Comparison of ENCODE assay signal across 25 mouse cellular contexts in genomic region chr13:118642585-118642984, GRCm38 (mm10). TPM values are rescaled to one million over a fixed set of nuclear protein-coding genes. Genes with fewer than 3 reads are reported as not detected.
A peak's percentile ranks its signal among the peaks of the same experiment; 100 is the strongest.
DNase-seq lines count a peak whose midpoint lies in the region; ATAC-seq and TF ChIP-seq lines count a peak whose summit lies in the region.
"Had no signal": no experiment of that assay in that cellular context is flagged by ENCODE, and none has a peak within 500 bp of the region (broad histone marks: within the 10 kb centered on the region; RNA-seq: fewer than 3 reads in every experiment).

No protein-coding gene starts in this region.

- no peaks in the 10 kb centered on the region for H3K9me3 ChIP-seq in heart, embryonic 12.5 days (replicated peaks)
- no peaks in the 10 kb centered on the region for H3K9me3 ChIP-seq in heart, embryonic 11.5 days (replicated peaks; ENCODE audit: control insufficient read depth, low read length)
- H3K9me3 ChIP-seq in kidney, embryonic 16.5 days (ENCODE audit: low read length): no peaks in the 10 kb centered on the region
- H3K9me3 ChIP-seq: embryonic facial prominence, embryonic 10.5 days; embryonic facial prominence, embryonic 12.5 days; forebrain, embryonic 13.5 days; G1E had no signal

- no peak overlapping the region for H3K9ac ChIP-seq in heart, embryonic 12.5 days
- H3K9ac ChIP-seq in heart, adult 2 months (ENCODE audit: low read depth, low read length): no peak overlapping the region
- no peak overlapping the region for H3K9ac ChIP-seq in heart, embryonic 11.5 days (ENCODE audit: low read depth, low read length)
- no peak overlapping the region for H3K9ac ChIP-seq in kidney, embryonic 16.5 days (replicated peaks; ENCODE audit: low read length)
- H3K9ac ChIP-seq: embryonic facial prominence, embryonic 12.5 days; forebrain, embryonic 13.5 days had no signal

- no peaks in the 10 kb centered on the region for H3K79me2 ChIP-seq in heart, adult 2 months (replicated peaks; ENCODE audit: control insufficient read depth, insufficient read depth, low read length)

- intact Hi-C loops in heart, adult 2 months (cut with DNase I): no loop called here
- intact Hi-C loops in heart, postnatal 14 days (cut with DNase I): no loop called here

- H3K4me3 ChIP-seq in heart, embryonic 12.5 days: no peak overlapping the region
- no peak overlapping the region for H3K4me3 ChIP-seq in heart, adult 2 months
- H3K4me3 ChIP-seq in heart, embryonic 11.5 days (ENCODE audit: low read depth, low read length): no peak overlapping the region
- no peak overlapping the region for H3K4me3 ChIP-seq in kidney, embryonic 16.5 days (ENCODE audit: low read length)
- H3K4me3 ChIP-seq: embryonic facial prominence, embryonic 10.5 days; embryonic facial prominence, embryonic 12.5 days; forebrain, embryonic 13.5 days had no signal

- no peak for TF ChIP-seq POLR2A in heart, adult 2 months (IDR thresholded peaks at IDR 0.05; ENCODE audit: insufficient read depth, low read depth, low read length)

- H3K4me1 ChIP-seq in heart, embryonic 12.5 days (replicated peaks): no peaks in the 10 kb centered on the region
- no peaks in the 10 kb centered on the region for H3K4me1 ChIP-seq in heart, adult 2 months (ENCODE audit: control insufficient read depth, insufficient read depth, low read length)
- no peaks in the 10 kb centered on the region for H3K4me1 ChIP-seq in heart, embryonic 11.5 days (ENCODE audit: control insufficient read depth, insufficient read depth, low read length)
- H3K4me1 ChIP-seq in kidney, embryonic 16.5 days (ENCODE audit: insufficient read depth, low read length): no peaks in the 10 kb centered on the region
- H3K4me1 ChIP-seq: embryonic facial prominence, embryonic 10.5 days; embryonic facial prominence, embryonic 12.5 days; forebrain, embryonic 13.5 days had no signal

- H3K27ac ChIP-seq in heart, embryonic 12.5 days (ENCODE audit: poor library complexity, severe bottlenecking): no peak overlapping the region
- no peak overlapping the region for H3K27ac ChIP-seq in heart, adult 2 months
- no peak overlapping the region for H3K27ac ChIP-seq in heart, embryonic 11.5 days (ENCODE audit: low read depth, low read length)
- no peak overlapping the region for H3K27ac ChIP-seq in kidney, embryonic 16.5 days (ENCODE audit: low read length)
- H3K27ac ChIP-seq: embryonic facial prominence, embryonic 10.5 days; embryonic facial prominence, embryonic 12.5 days; forebrain, embryonic 13.5 days had no signal

- no peak overlapping the region for H3K4me2 ChIP-seq in heart, embryonic 12.5 days
- H3K4me2 ChIP-seq in heart, embryonic 11.5 days: no peak overlapping the region
- H3K4me2 ChIP-seq in kidney, embryonic 16.5 days (replicated peaks; ENCODE audit: low read depth, low read length): no peak overlapping the region
- H3K4me2 ChIP-seq: embryonic facial prominence, embryonic 12.5 days; forebrain, embryonic 13.5 days had no signal

- no peaks in the 10 kb centered on the region for H3K27me3 ChIP-seq in heart, embryonic 12.5 days (replicated peaks)
- no peaks in the 10 kb centered on the region for H3K27me3 ChIP-seq in heart, adult 2 months (ENCODE audit: control insufficient read depth, insufficient read depth, low read length)
- H3K27me3 ChIP-seq in heart, embryonic 11.5 days (ENCODE audit: control insufficient read depth, insufficient read depth, low read length): no peaks in the 10 kb centered on the region
- H3K27me3 ChIP-seq in kidney, embryonic 16.5 days (ENCODE audit: insufficient read depth, low read length): no peaks in the 10 kb centered on the region
- H3K27me3 ChIP-seq: CH12.LX; embryonic facial prominence, embryonic 12.5 days; forebrain, embryonic 13.5 days; Patski had no signal

- no peak for TF ChIP-seq CTCF in heart, adult 2 months (IDR thresholded peaks at IDR 0.05)

- no peak for ATAC-seq in heart, embryonic 12.5 days (ENCODE audit: insufficient number of reproducible peaks, low FRiP score)
- ATAC-seq in heart, embryonic 11.5 days (replicated peaks; ENCODE audit: insufficient number of reproducible peaks, low FRiP score, low TSS enrichment): no peak
- peak; percentile 51; the same call in 1 of the 2 replicates for ATAC-seq in kidney, embryonic 16.5 days (ENCODE audit: low FRiP score, low TSS enrichment)
- ATAC-seq: activated CD4-positive, CD25-positive, alpha-beta regulatory T cell, adult 4 months; CD4-positive, CD25-positive, alpha-beta regulatory T cell, adult 4 months; forebrain, embryonic 13.5 days; Patski had no signal

- TF ChIP-seq EP300 in heart, adult 2 months (IDR thresholded peaks at IDR 0.05; ENCODE audit: insufficient read depth, low read depth, low read length): no peak

- H3K36me3 ChIP-seq in heart, embryonic 12.5 days: no peaks in the 10 kb centered on the region
- H3K36me3 ChIP-seq in heart, adult 2 months (ENCODE audit: control insufficient read depth, insufficient read depth, low read length): no peaks in the 10 kb centered on the region
- no peaks in the 10 kb centered on the region for H3K36me3 ChIP-seq in heart, embryonic 11.5 days (ENCODE audit: control insufficient read depth, insufficient read depth, low read length)
- no peaks in the 10 kb centered on the region for H3K36me3 ChIP-seq in kidney, embryonic 16.5 days (ENCODE audit: insufficient read depth, low read length)
- H3K36me3 ChIP-seq: embryonic facial prominence, embryonic 10.5 days; embryonic facial prominence, embryonic 12.5 days; G1E had no signal

- peak; percentile 89 for DNase-seq in heart, adult 11 months
- peak; percentile 13 for DNase-seq in heart, adult 8-10 months (ENCODE audit: low spot score)
- no peak for DNase-seq in heart, adult 2 months
- DNase-seq in heart, postnatal 14 days: peak; percentile 3
- no peak for DNase-seq in kidney, postnatal 10 days
- DNase-seq: adrenal gland, adult 8-10 months; adrenal gland, postnatal 14 days; adrenal gland, postnatal 36 days; B cell, adult 2 months; cerebellum, adult 11-12 months; cerebellum, adult 2 months; cerebellum, adult 9-10 months; cerebellum, postnatal 10 days; cerebellum, postnatal 25 days had no signal

- 80% methylated on average over 3 of the region's 3 CpGs for WGBS in heart, embryonic 12.5 days
- 72% methylated on average over 3 of the region's 3 CpGs for WGBS in heart, adult 2 months
- WGBS in heart, embryonic 11.5 days (ENCODE audit: insufficient replicate concordance): 89% methylated on average over 3 of the region's 3 CpGs
- 62% methylated on average over 3 of the region's 3 CpGs for WGBS in kidney, embryonic 16.5 days

RNA-seq across cellular contexts. Expression of gene Fgf10, which starts 27.0 kb away (rescaled TPM):
- polyA plus RNA-seq in heart, embryonic 12.5 days (2016; fragmentation: Nextera tagmentation; extraction: Ambion mirVana): 0.38 and 0.64 TPM in 2 replicates
- 1 to 10 TPM in 1 of 4 experiments, under 1 TPM in 3; 0.33 to 1.4 (median 0.45) TPM for total RNA-seq in heart, adult 8-10 months (2022)
- total RNA-seq in heart, adult 2 months (2021): under 1 TPM; 0.44 to 0.57 TPM
- polyA plus RNA-seq in heart, adult 2 months (2012; rRNA removed): 0.18 and 0.26 TPM in 2 replicates
- under 1 TPM; 0.37 to 0.60 TPM for total RNA-seq in heart, postnatal 14 days (2021)
- polyA plus RNA-seq in heart, embryonic 11.5 days (2014; fragmentation: Nextera tagmentation; extraction: Ambion mirVana): 1.1 TPM in 2 replicates
- 4.3 and 5.4 TPM in 2 replicates for polyA plus RNA-seq in kidney, embryonic 16.5 days (2015; fragmentation: Nextera tagmentation; extraction: Ambion mirVana)
- total RNA-seq: CH12.LX had no signal
- polyA plus RNA-seq: activated CD4-positive, CD25-positive, alpha-beta regulatory T cell, adult 4 months had no signal

Comparison
In these comparisons a context has a peak if more than half of its experiments do, and no peak if none do; other contexts are left out.
1. DNase-seq: peak in heart, adult 11 months (single experiment), heart, adult 8-10 months (single experiment) and heart, postnatal 14 days (2 of 2); none in heart, adult 2 months (0 of 2) and kidney, postnatal 10 days (single experiment).